Mouse (Mus musculus): ENCODE results near the gene Speg.
A peak's percentile ranks its signal among the peaks of the same experiment; 100 is the strongest.

The Speg gene

GRCm38 (mm10) chr1:75442811-75443210, 67.7 kb downstream of the Speg start:
- DNase-seq (ENCODE audit: low spot score), result no peak

GRCm38 (mm10) chr1:75443247-75444024, 68.3 kb downstream of the Speg start:
- no peak for DNase-seq (ENCODE audit: low spot score)

- no peak for DNase-seq (ENCODE audit: low spot score)
Measured at GRCm38 (mm10) chr1:75444208-75444607, 69.1 kb downstream of the Speg start.

- no peak for DNase-seq (ENCODE audit: low spot score)
Measured at GRCm38 (mm10) chr1:75445141-75445701, 70.1 kb downstream of the Speg start.

GRCm38 (mm10) chr1:75445751-75446611, 70.9 kb downstream of the Speg start:
- DNase-seq (ENCODE audit: low spot score), result peak; percentile 89

- peak; percentile 62 for DNase-seq (ENCODE audit: low spot score)
Measured at GRCm38 (mm10) chr1:75446656-75447055, 71.6 kb downstream of the Speg start.

GRCm38 (mm10) chr1:75447265-75448051, 72.4 kb downstream of the Speg start:
- DNase-seq (ENCODE audit: low spot score), result peak; percentile 74

GRCm38 (mm10) chr1:75448052-75448431, 72.9 kb downstream of the Speg start:
- no peak for DNase-seq (ENCODE audit: low spot score)

- peak; percentile 79 for DNase-seq (ENCODE audit: low spot score)
Measured at GRCm38 (mm10) chr1:75448937-75449336, 73.8 kb downstream of the Speg start.

- DNase-seq (ENCODE audit: low spot score), result no peak
Measured at GRCm38 (mm10) chr1:75449377-75450135, 74.5 kb downstream of the Speg start.

GRCm38 (mm10) chr1:75450314-75451005, 75.4 kb downstream of the Speg start, which contains the start of gene Asic4:
TSS of gene Asic4 (plus strand) at chr1:75450436.
- peak; percentile 56 for DNase-seq (ENCODE audit: low spot score)

- no peak for DNase-seq (ENCODE audit: low spot score)
Measured at GRCm38 (mm10) chr1:75451900-75452299, 76.8 kb downstream of the Speg start.

GRCm38 (mm10) chr1:75455433-75455832, 80.3 kb downstream of the Speg start:
- no peak for DNase-seq (ENCODE audit: low spot score)

GRCm38 (mm10) chr1:75455948-75456347, 80.9 kb downstream of the Speg start:
- DNase-seq (ENCODE audit: low spot score), result no peak

GRCm38 (mm10) chr1:75456746-75457564, 81.9 kb downstream of the Speg start:
- DNase-seq (ENCODE audit: low spot score), result no peak

- no peak for DNase-seq (ENCODE audit: low spot score)
Measured at GRCm38 (mm10) chr1:75457710-75458024, 82.6 kb downstream of the Speg start.

- DNase-seq (ENCODE audit: low spot score), result no peak
Measured at GRCm38 (mm10) chr1:75458025-75458788, 83.1 kb downstream of the Speg start.

- DNase-seq (ENCODE audit: low spot score), result no peak
Measured at GRCm38 (mm10) chr1:75458789-75459684, 83.9 kb downstream of the Speg start.

Measured in retina, embryonic 14.5 days (tissue).